Mouse (Mus musculus) embryonic facial prominence, embryonic 10.5 days (tissue): ENCODE results near the gene Cdc25a. TPM values are rescaled to one million over a fixed set of nuclear protein-coding genes. Genes with fewer than 3 reads are reported as not detected.

Experiments
- DNase-seq: peaks from one replicate; pipeline ENCODE4 v3.0.0-alpha.2; 2017; ENCODE audit warnings: low spot score
- H3K27ac ChIP-seq: fragments of 300-500 bp; sonication (generic); replicated peaks from 2 replicates; pipeline ENCODE4 v1.5.1; 2016; ENCODE audit warnings: mild to moderate bottlenecking
- H3K27me3 ChIP-seq: fragments of 300-500 bp; sonication (generic); replicated peaks from 2 replicates; pipeline ENCODE4 v1.6.1; 2016; ENCODE audit warnings: low read depth, mild to moderate bottlenecking; ENCODE audit not compliant: poor library complexity, severe bottlenecking
- H3K36me3 ChIP-seq: fragments of 300-500 bp; sonication (generic); replicated peaks from 2 replicates; pipeline ENCODE4 v1.6.1; 2016; ENCODE audit warnings: mild to moderate bottlenecking, moderate library complexity
- H3K4me1 ChIP-seq: fragments of 300-500 bp; sonication (generic); 2 replicates; pipeline ENCODE4 v1.6.1; 2016
- H3K4me3 ChIP-seq: fragments of 300-500 bp; sonication (generic); 2 replicates; pipeline ENCODE4 v1.5.1; 2016; ENCODE audit warnings: mild to moderate bottlenecking, moderate library complexity
- H3K9me3 ChIP-seq: fragments of 300-500 bp; sonication (generic); 2 replicates; pipeline ENCODE4 v1.6.1; 2016; ENCODE audit warnings: mild to moderate bottlenecking
- WGBS: fragments of 180-500 bp; shearing (Covaris S2); methylation state at CpG from one replicate; pipeline ENCODE4 v1.1.7; 2016; 5-methylcytosine and 5-hydroxymethylcytosine counted together
- polyA plus RNA-seq: library from polyadenylated mRNA; unstranded; fragments of >200 nt; fragmentation: Nextera tagmentation; extraction: Ambion mirVana; gene quantifications from 2 replicates; pipeline ENCODE4 v1.2.1, GENCODE M21; 2016

Cdc25a gene
- polyA plus RNA-seq, 1 experiment from 2014 or later = 47.0 TPM

GRCm38 (mm10) chr9:109914269-109914926 lies 39.0 kb downstream of the Cdc25a start:
- H3K27me3 ChIP-seq = no peaks in the 10 kb centered on the region
- no peak overlapping the region for H3K4me3 ChIP-seq
- H3K9me3 ChIP-seq = no peaks in the 10 kb centered on the region
- no peak for DNase-seq
- whole genome bisulfite sequencing = 75% methylated on average over 4 of the region's 4 CpGs
- no peaks in the 10 kb centered on the region for H3K4me1 ChIP-seq
- no peaks in the 10 kb centered on the region for H3K36me3 ChIP-seq
- H3K27ac ChIP-seq = no peak overlapping the region

- Histone ChIP-seq H3K36me3 (no peaks in the 10 kb centered on the region), H3K27ac (no peak overlapping the region), H3K4me3 (no peak overlapping the region), H3K9me3 (no peaks in the 10 kb centered on the region), H3K27me3 (no peaks in the 10 kb centered on the region), H3K4me1 (no peaks in the 10 kb centered on the region)
- DNase-seq = no peak
- WGBS = 87% methylated on average over 2 of the region's 2 CpGs
Measured at GRCm38 (mm10) chr9:109917931-109918330, 42.6 kb downstream of the Cdc25a start.

- H3K27ac ChIP-seq = no peak overlapping the region
- 94% methylated on average over 3 of the region's 3 CpGs for WGBS
- H3K27me3 ChIP-seq = no peaks in the 10 kb centered on the region
- H3K36me3 ChIP-seq = no peaks in the 10 kb centered on the region
- H3K4me3 ChIP-seq = no peak overlapping the region
- no peaks in the 10 kb centered on the region for H3K9me3 ChIP-seq
- DNase-seq = no peak
- peaks cover 15% of the 10 kb centered on the region for H3K4me1 ChIP-seq
Measured at GRCm38 (mm10) chr9:109929131-109929530, 53.8 kb downstream of the Cdc25a start.

- H3K4me3 ChIP-seq = no peak overlapping the region
- no peaks in the 10 kb centered on the region for H3K36me3 ChIP-seq
- H3K4me1 ChIP-seq = peaks cover 15% of the 10 kb centered on the region
- no peak overlapping the region for H3K27ac ChIP-seq
- no peak for DNase-seq
- H3K9me3 ChIP-seq = no peaks in the 10 kb centered on the region
- no peaks in the 10 kb centered on the region for H3K27me3 ChIP-seq
- WGBS = 94% methylated on average over 5 of the region's 5 CpGs
Measured at GRCm38 (mm10) chr9:109930063-109930462, 54.7 kb downstream of the Cdc25a start.

- DNase-seq = no peak
- Histone ChIP-seq H3K9me3 (no peaks in the 10 kb centered on the region), H3K4me1 (peaks cover 15% of the 10 kb centered on the region), H3K27ac (peak overlapping the region; percentile 96), H3K36me3 (no peaks in the 10 kb centered on the region), H3K4me3 (peak overlapping the region; percentile 93), H3K27me3 (no peaks in the 10 kb centered on the region)
- WGBS = 71% methylated on average over 6 of the region's 6 CpGs
Measured at GRCm38 (mm10) chr9:109930752-109931151, 55.4 kb downstream of the Cdc25a start.

GRCm38 (mm10) chr9:109931257-109932171 lies 56.1 kb downstream of the Cdc25a start, which contains the start of gene Map4:
Gene Map4 (plus strand): TSS chr9:109931460.
- under 1% methylated on average over 94 of the region's 94 CpGs for WGBS
- peak; percentile 97 for DNase-seq
- Histone ChIP-seq H3K27ac (peak within 1 kb of the TSS; percentile 96), H3K36me3 (no peaks in the 10 kb centered on the region), H3K27me3 (no peaks in the 10 kb centered on the region), H3K4me3 (peak within 1 kb of the TSS; percentile 93), H3K4me1 (peaks cover 15% of the 10 kb centered on the region), H3K9me3 (no peaks in the 10 kb centered on the region)

- H3K4me3 ChIP-seq = peak overlapping the region; percentile 93
- no peaks in the 10 kb centered on the region for H3K27me3 ChIP-seq
- H3K4me1 ChIP-seq = peaks cover 15% of the 10 kb centered on the region
- WGBS = under 1% methylated on average over 20 of the region's 20 CpGs
- H3K36me3 ChIP-seq = no peaks in the 10 kb centered on the region
- H3K9me3 ChIP-seq = no peaks in the 10 kb centered on the region
- peak overlapping the region; percentile 96 for H3K27ac ChIP-seq
- DNase-seq = no peak
Measured at GRCm38 (mm10) chr9:109932361-109932755, 57.0 kb downstream of the Cdc25a start.

- peak overlapping the region; percentile 96 for H3K27ac ChIP-seq
- peak; percentile 59 for DNase-seq
- peak overlapping the region; percentile 93 for H3K4me3 ChIP-seq
- H3K27me3 ChIP-seq = no peaks in the 10 kb centered on the region
- peaks cover 15% of the 10 kb centered on the region for H3K4me1 ChIP-seq
- WGBS = 3% methylated on average over 12 of the region's 12 CpGs
- no peaks in the 10 kb centered on the region for H3K9me3 ChIP-seq
- H3K36me3 ChIP-seq = no peaks in the 10 kb centered on the region
Measured at GRCm38 (mm10) chr9:109932756-109933375, 57.5 kb downstream of the Cdc25a start.

GRCm38 (mm10) chr9:109939401-109939800 lies 64.0 kb downstream of the Cdc25a start:
- H3K4me1 ChIP-seq = no peaks in the 10 kb centered on the region
- H3K36me3 ChIP-seq = no peaks in the 10 kb centered on the region
- 94% methylated on average over 3 of the region's 3 CpGs for WGBS
- DNase-seq = no peak
- H3K27ac ChIP-seq = no peak overlapping the region
- H3K27me3 ChIP-seq = no peaks in the 10 kb centered on the region
- no peak overlapping the region for H3K4me3 ChIP-seq
- H3K9me3 ChIP-seq = no peaks in the 10 kb centered on the region

- 90% methylated on average over 4 of the region's 4 CpGs for WGBS
Measured at GRCm38 (mm10) chr9:109942796-109943195, 67.4 kb downstream of the Cdc25a start.

More at GRCm38 (mm10) chr9:109942796-109943195, 67.4 kb downstream of the Cdc25a start:
- no peak overlapping the region for H3K4me3 ChIP-seq
- no peaks in the 10 kb centered on the region for H3K36me3 ChIP-seq
- H3K4me1 ChIP-seq = no peaks in the 10 kb centered on the region
- H3K27me3 ChIP-seq = no peaks in the 10 kb centered on the region
- no peak overlapping the region for H3K27ac ChIP-seq
- no peaks in the 10 kb centered on the region for H3K9me3 ChIP-seq
- no peak for DNase-seq
